Mouse (Mus musculus) CH12.LX (cell line): ENCODE data around the gene Agap1. TPM values are rescaled to one million over a fixed set of nuclear protein-coding genes. Genes with fewer than 3 reads are reported as not detected.

Source experiments
- DNase-seq: peaks from one replicate; pipeline ENCODE4 v3.0.0-alpha.2; 2013; ENCODE audit errors: extremely low read depth
- H3K27ac ChIP-seq: 2 replicates; pipeline ENCODE4 v1.5.1; 2012; ENCODE audit warnings: low read depth, mild to moderate bottlenecking, control low read depth, moderate library complexity; ENCODE audit not compliant: insufficient read depth
- H3K27me3 ChIP-seq: replicated peaks from 2 replicates; pipeline ENCODE3; 2012; ENCODE audit warnings: inconsistent platforms
- H3K36me3 ChIP-seq, 2 experiments: replicated peaks in 1 of 2; 2 replicates each; pipeline versions ENCODE3 to v1.6.1; 2012; ENCODE audit warnings: inconsistent platforms in 1 of 2, low read length in 1 of 2, mild to moderate bottlenecking in 1 of 2, mixed read lengths in 1 of 2, moderate library complexity in 1 of 2; ENCODE audit not compliant: control insufficient read depth in 1 of 2, insufficient read depth in 1 of 2
- H3K4me1 ChIP-seq, 2 experiments: 2 replicates each; pipeline ENCODE4 v1.6.1; 2012; ENCODE audit warnings: inconsistent platforms in 1 of 2, moderate library complexity in 1 of 2; ENCODE audit not compliant: insufficient read depth in 2 of 2, control insufficient read depth in 1 of 2
- H3K4me2 ChIP-seq: 2 replicates; pipeline ENCODE4 v1.6.1; 2012; ENCODE audit warnings: low read depth, mild to moderate bottlenecking, control low read depth; ENCODE audit not compliant: poor library complexity, insufficient read depth, severe bottlenecking
- H3K4me3 ChIP-seq, 3 experiments: fragments of 150-350 bp in 1 of 3; sonication (generic) in 1 of 3; replicated peaks in 1 of 3; 2 replicates each; pipeline versions ENCODE3 to v1.5.1; 2011 to 2012; ENCODE audit warnings: low read depth in 2 of 3, low read length in 2 of 3, mild to moderate bottlenecking in 2 of 3, moderate library complexity in 2 of 3, control low read depth in 1 of 3, improper control_type of control experiment in 1 of 3, inconsistent platforms in 1 of 3, mixed read lengths in 1 of 3; ENCODE audit not compliant: poor library complexity in 1 of 3
- H3K79me2 ChIP-seq: replicated peaks from 2 replicates; pipeline ENCODE4 v1.6.1; 2012; ENCODE audit warnings: mild to moderate bottlenecking, moderate library complexity; ENCODE audit not compliant: control insufficient read depth, poor library complexity, insufficient read depth, severe bottlenecking; ENCODE audit errors: extremely low read depth
- H3K9ac ChIP-seq: 2 replicates; pipeline ENCODE4 v1.6.1; 2012; ENCODE audit warnings: low read depth, mild to moderate bottlenecking, control low read depth, moderate library complexity; ENCODE audit not compliant: insufficient read depth
- H3K9me3 ChIP-seq: replicated peaks from 2 replicates; pipeline ENCODE3; 2012; ENCODE audit warnings: low read length, inconsistent platforms, mixed read lengths
- CTCF ChIP-seq, 2 experiments: IDR thresholded peaks in 1 of 2; conservative IDR thresholded peaks in 1 of 2; 2 replicates each; pipeline ENCODE4 v1.5.1; 2011 to 2012; ENCODE audit warnings: low read depth in 2 of 2, low read length in 2 of 2, improper control_type of control experiment in 1 of 2, inconsistent platforms in 1 of 2, mild to moderate bottlenecking in 1 of 2, moderate library complexity in 1 of 2
- E2F4 ChIP-seq: IDR thresholded peaks from 2 replicates; pipeline ENCODE4 v1.6.1; 2011; ENCODE audit warnings: low read depth, low read length, improper control_type of control experiment; ENCODE audit not compliant: insufficient replicate concordance
- ELF1 ChIP-seq: IDR thresholded peaks from 2 replicates; pipeline ENCODE4 v1.6.1; 2014; ENCODE audit warnings: low read depth, mild to moderate bottlenecking, inconsistent platforms, low read length, improper control_type of control experiment
- HCFC1 ChIP-seq: IDR thresholded peaks from 2 replicates; pipeline ENCODE4 v1.6.1; 2012; ENCODE audit warnings: low read depth, mild to moderate bottlenecking, inconsistent platforms, low read length, improper control_type of control experiment
- IRF4 ChIP-seq: IDR thresholded peaks from 2 replicates; pipeline ENCODE4 v1.6.1; 2014; ENCODE audit warnings: low read depth, mild to moderate bottlenecking, inconsistent platforms, low read length, improper control_type of control experiment
- KAT2A ChIP-seq: IDR thresholded peaks from 2 replicates; pipeline ENCODE4 v1.6.1; 2012; ENCODE audit warnings: low read length, improper control_type of control experiment, inconsistent platforms; ENCODE audit not compliant: insufficient replicate concordance
- MAX ChIP-seq: IDR thresholded peaks from 2 replicates; pipeline ENCODE4 v1.6.1; 2011; ENCODE audit warnings: low read length, improper control_type of control experiment
- MAZ ChIP-seq: IDR thresholded peaks from 2 replicates; pipeline ENCODE4 v1.6.1; 2012; ENCODE audit warnings: low read depth, mild to moderate bottlenecking, inconsistent platforms, low read length, improper control_type of control experiment, moderate library complexity
- MEF2A ChIP-seq: IDR thresholded peaks from 2 replicates; pipeline ENCODE4 v1.6.1; 2014; ENCODE audit warnings: low read depth, mild to moderate bottlenecking, inconsistent platforms, low read length, improper control_type of control experiment, borderline replicate concordance
- MXI1 ChIP-seq: IDR thresholded peaks from 2 replicates; pipeline ENCODE4 v1.6.1; 2011; ENCODE audit warnings: mild to moderate bottlenecking, low read depth, low read length, improper control_type of control experiment
- MYC ChIP-seq: IDR thresholded peaks from 2 replicates; pipeline ENCODE4 v1.6.1; 2011; ENCODE audit warnings: low read depth, mild to moderate bottlenecking, improper control_type of control experiment, low read length
- NELFE ChIP-seq: IDR thresholded peaks from 2 replicates; pipeline ENCODE4 v1.6.1; 2011; ENCODE audit warnings: low read depth, low read length, improper control_type of control experiment
- NRF1 ChIP-seq: IDR thresholded peaks from 2 replicates; pipeline ENCODE4 v1.6.1; 2014; ENCODE audit warnings: low read depth, mild to moderate bottlenecking, inconsistent platforms, low read length, improper control_type of control experiment, moderate library complexity
- SIN3A ChIP-seq: IDR thresholded peaks from 2 replicates; pipeline ENCODE4 v1.6.1; 2012; ENCODE audit warnings: low read length, improper control_type of control experiment, inconsistent platforms
- SMC3 ChIP-seq: IDR thresholded peaks from 2 replicates; pipeline ENCODE4 v1.6.1; 2011; ENCODE audit warnings: low read depth, low read length, improper control_type of control experiment
- TCF12 ChIP-seq: IDR thresholded peaks from 2 replicates; pipeline ENCODE4 v1.6.1; 2014; ENCODE audit warnings: low read depth, mild to moderate bottlenecking, inconsistent platforms, low read length, improper control_type of control experiment
- UBTF ChIP-seq: IDR thresholded peaks from 2 replicates; pipeline ENCODE4 v1.6.1; 2012; ENCODE audit warnings: low read depth, mild to moderate bottlenecking, inconsistent platforms, low read length, improper control_type of control experiment, moderate library complexity
- USF1 ChIP-seq: IDR thresholded peaks from 2 replicates; pipeline ENCODE4 v1.6.1; 2014; ENCODE audit warnings: low read depth, mild to moderate bottlenecking, inconsistent platforms, low read length, improper control_type of control experiment
- ZC3H11A ChIP-seq: IDR thresholded peaks from 2 replicates; pipeline ENCODE4 v1.6.1; 2012; ENCODE audit warnings: low read depth, mild to moderate bottlenecking, inconsistent platforms, low read length, improper control_type of control experiment
- ZNF384 ChIP-seq: IDR thresholded peaks from 2 replicates; pipeline ENCODE4 v1.6.1; 2012; ENCODE audit warnings: low read depth, low read length, improper control_type of control experiment, inconsistent platforms
- dilution Hi-C: fragments of 300-500 bp; cut with MboI; formaldehyde crosslinking; loops from 2 replicates; pipeline ENCODE4 v1.14.3; 2020; ENCODE audit warnings: low sequenced_read_pairs; ENCODE audit not compliant: extremely low pct_unique_long_range_greater_than_20kb, extremely low pct_ligation_motif_present
- in situ Hi-C: fragments of 300-500 bp; cut with MboI; formaldehyde crosslinking; loops from 3 replicates; pipeline ENCODE4 v1.14.3; 2019; ENCODE audit warnings: low sequenced_read_pairs, low pct_ligation_motif_present, low pct_unique_long_range_greater_than_20kb, mixed read lengths
- polyA plus RNA-seq: library from polyadenylated mRNA; unstranded; fragments of >175 nt; gene quantifications from 2 replicates; pipeline ENCODE4 v1.2.1, GENCODE M21; 2012; ENCODE audit warnings: low read depth; ENCODE audit not compliant: insufficient read length
- total RNA-seq, 2 experiments: library from RNA; depleted of rRNA; stranded (reverse); fragments of 300-350 nt in 1 of 2; fragments of >200 nt in 1 of 2; gene quantifications; 2 replicates each; pipeline ENCODE4 v1.2.3; 2012 to 2014

Agap1 gene
- total and polyA plus RNA-seq, 3 experiments = not detected

GRCm38 (mm10) chr1:89927061-89927661, 472.6 kb downstream of the Agap1 start:
- no peaks in the 10 kb centered on the region for H3K36me3 ChIP-seq
- no peak overlapping the region for H3K4me3 ChIP-seq
- no peaks in the 10 kb centered on the region for H3K79me2 ChIP-seq
- no peak overlapping the region for H3K4me2 ChIP-seq
- H3K9me3 ChIP-seq = peaks cover 93% of the 10 kb centered on the region
- H3K9ac ChIP-seq = no peak overlapping the region
- no peak overlapping the region for H3K27ac ChIP-seq
- TF ChIP-seq ZC3H11A = no peak
- no peak for TF ChIP-seq USF1
- no peak for TF ChIP-seq CTCF (conservative IDR thresholded peaks at IDR 0.05 in 1 of 2, IDR thresholded peaks at IDR 0.05 in 1 of 2; ENCODE audit: low read depth in 2 of 2, low read length in 2 of 2)
- TF ChIP-seq NRF1 = no peak
- no peak for TF ChIP-seq MAX
- no peak for TF ChIP-seq E2F4
- no peak for TF ChIP-seq SMC3
- no peak for TF ChIP-seq MYC
- TF ChIP-seq HCFC1 = no peak
- DNase-seq = no peak
- dilution Hi-C loops (no loop called here), in situ Hi-C loops (no loop called here)
- no peaks in the 10 kb centered on the region for H3K27me3 ChIP-seq
- no peaks in the 10 kb centered on the region for H3K4me1 ChIP-seq

GRCm38 (mm10) chr1:89928676-89929075, 474.1 kb downstream of the Agap1 start:
- Histone ChIP-seq H3K4me1 (no peaks in the 10 kb centered on the region), H3K79me2 (no peaks in the 10 kb centered on the region), H3K27me3 (no peaks in the 10 kb centered on the region), H3K27ac (no peak overlapping the region), H3K4me3 (no peak overlapping the region), H3K36me3 (no peaks in the 10 kb centered on the region), H3K9ac (no peak overlapping the region), H3K9me3 (peaks cover 92% of the 10 kb centered on the region), H3K4me2 (no peak overlapping the region)
- dilution Hi-C loops (no loop called here), in situ Hi-C loops (no loop called here)
- TF ChIP-seq KAT2A = no peak
- no peak for TF ChIP-seq TCF12
- TF ChIP-seq SIN3A = no peak
- TF ChIP-seq SMC3 = no peak
- no peak for TF ChIP-seq MAZ
- TF ChIP-seq ZNF384 = no peak
- no peak for TF ChIP-seq IRF4
- no peak for TF ChIP-seq NELFE
- TF ChIP-seq HCFC1 = no peak
- TF ChIP-seq ZC3H11A = no peak
- TF ChIP-seq UBTF = no peak
- TF ChIP-seq MEF2A = no peak
- TF ChIP-seq MXI1 = no peak
- no peak for TF ChIP-seq MAX
- TF ChIP-seq ELF1 = no peak
- TF ChIP-seq CTCF (conservative IDR thresholded peaks at IDR 0.05 in 1 of 2, IDR thresholded peaks at IDR 0.05 in 1 of 2; ENCODE audit: low read depth in 2 of 2, low read length in 2 of 2) = no peak
- no peak for DNase-seq
